Mouse (Mus musculus) olfactory bulb, adult 2 months (tissue): Measurements from ENCODE around the gene Exoc4.

Experiments used
- CTCF ChIP-seq: fragments of 200-500 bp; IDR thresholded peaks from 2 replicates; pipeline ENCODE4 v1.5.1; 2012; ENCODE audit warnings: low read depth, mild to moderate bottlenecking, low read length, moderate library complexity; ENCODE audit not compliant: insufficient read depth
- POLR2A ChIP-seq: fragments of 200-500 bp; IDR thresholded peaks from 2 replicates; pipeline ENCODE4 v1.6.1; 2012; ENCODE audit warnings: mild to moderate bottlenecking, low read depth, low read length, moderate library complexity; ENCODE audit not compliant: insufficient read depth

DNA sequence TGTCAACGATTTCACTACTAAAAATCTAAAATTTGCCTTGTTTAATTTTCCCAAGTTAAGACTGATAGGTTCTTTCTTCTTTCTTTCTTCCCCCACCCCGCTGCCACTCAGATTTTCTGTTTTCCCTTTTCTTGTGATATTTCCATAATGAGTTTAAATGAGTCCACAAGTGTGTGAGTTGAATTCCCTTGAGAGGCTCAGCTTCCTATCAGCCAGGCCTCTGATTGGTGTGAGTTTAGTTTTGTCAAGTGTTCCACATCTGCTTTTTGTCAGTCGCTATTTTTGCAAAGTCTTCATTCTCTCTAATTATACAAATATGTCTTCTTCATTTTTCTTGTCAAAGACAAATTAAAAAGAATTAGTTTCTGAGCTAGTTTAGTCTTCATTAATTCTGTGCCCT lies 160.7 kb downstream of the Exoc4 start:
- TF ChIP-seq CTCF (no peak), POLR2A (no peak)
